Mouse (Mus musculus) heart, embryonic 16.5 days (tissue): ENCODE results near the gene Glt8d2. TPM values are rescaled to one million over a fixed set of nuclear protein-coding genes. Genes with fewer than 3 reads are reported as not detected.

ENCODE experiments used
- ATAC-seq: fragments of 200-750 bp; cut with Nextera tagmentation; replicated peaks from 2 replicates; pipeline ENCODE4 v1.8.0; 2017; ENCODE audit warnings: moderate number of reproducible peaks; ENCODE audit not compliant: insufficient read depth, low FRiP score; ENCODE audit errors: extremely low read depth
- H3K27ac ChIP-seq: fragments of 300-500 bp; sonication (generic); 2 replicates; pipeline ENCODE4 v1.5.1; 2014; ENCODE audit warnings: mild to moderate bottlenecking, low read length, control low read depth, moderate library complexity
- H3K27me3 ChIP-seq: fragments of 300-500 bp; sonication (generic); 2 replicates; pipeline ENCODE4 v1.6.1; 2014; ENCODE audit warnings: low read length, mixed read lengths; ENCODE audit not compliant: control insufficient read depth, insufficient read depth
- H3K36me3 ChIP-seq: fragments of 300-500 bp; sonication (generic); 2 replicates; pipeline ENCODE4 v1.6.1; 2014; ENCODE audit not compliant: control insufficient read depth, insufficient read depth
- H3K4me1 ChIP-seq: fragments of 300-500 bp; sonication (generic); 2 replicates; pipeline ENCODE4 v1.6.1; 2014; ENCODE audit warnings: low read length, mixed read lengths; ENCODE audit not compliant: control insufficient read depth, insufficient read depth
- H3K4me2 ChIP-seq: fragments of 300-500 bp; sonication (generic); 2 replicates; pipeline ENCODE4 v1.6.1; 2014; ENCODE audit warnings: low read depth, mild to moderate bottlenecking, control low read depth, low read length
- H3K4me3 ChIP-seq: fragments of 300-500 bp; sonication (generic); 2 replicates; pipeline ENCODE4 v1.5.1; 2014; ENCODE audit warnings: mild to moderate bottlenecking, control low read depth, low read length
- H3K9ac ChIP-seq: fragments of 300-500 bp; sonication (generic); 2 replicates; pipeline ENCODE4 v1.6.1; 2014; ENCODE audit warnings: low read length, control low read depth
- H3K9me3 ChIP-seq: fragments of 300-500 bp; sonication (generic); replicated peaks from 2 replicates; pipeline ENCODE4 v1.6.1; 2016; ENCODE audit warnings: low read length; ENCODE audit not compliant: control insufficient read depth
- WGBS: fragments of 180-500 bp; shearing (Covaris S2); extraction: QIAGEN DNeasy Blood & Tissue Kit; methylation state at CpG from one replicate; pipeline ENCODE4 v1.1.7; 2014; 5-methylcytosine and 5-hydroxymethylcytosine counted together
- polyA plus RNA-seq: library from polyadenylated mRNA; unstranded; fragments of >200 nt; fragmentation: Nextera tagmentation; extraction: Ambion mirVana; gene quantifications from 2 replicates; pipeline ENCODE4 v1.2.1, GENCODE M21; 2015

Glt8d2 gene
- polyA plus RNA-seq, 1 experiment from 2014 or later = 5.0 TPM

- Histone ChIP-seq H3K36me3 (peaks cover 10% of the 10 kb centered on the region), H3K4me3 (no peak overlapping the region), H3K27ac (no peak overlapping the region), H3K4me1 (no peaks in the 10 kb centered on the region), H3K9me3 (no peaks in the 10 kb centered on the region), H3K9ac (no peak overlapping the region), H3K27me3 (no peaks in the 10 kb centered on the region), H3K4me2 (no peak overlapping the region)
- WGBS = 71% methylated on average over 3 of the region's 3 CpGs
- ATAC-seq = no peak
Measured at GRCm38 (mm10) chr10:82654581-82654980, 35.9 kb downstream of the Glt8d2 start.

GRCm38 (mm10) chr10:82652625-82653024 is 37.8 kb downstream of the Glt8d2 start:
- no peak overlapping the region for H3K9ac ChIP-seq
- H3K4me2 ChIP-seq = no peak overlapping the region
- no peaks in the 10 kb centered on the region for H3K27me3 ChIP-seq
- no peak for ATAC-seq
- H3K4me1 ChIP-seq = no peaks in the 10 kb centered on the region
- WGBS = 66% methylated on average over 5 of the region's 5 CpGs
- peaks cover 11% of the 10 kb centered on the region for H3K36me3 ChIP-seq
- no peaks in the 10 kb centered on the region for H3K9me3 ChIP-seq
- no peak overlapping the region for H3K27ac ChIP-seq
- H3K4me3 ChIP-seq = no peak overlapping the region

DNA sequence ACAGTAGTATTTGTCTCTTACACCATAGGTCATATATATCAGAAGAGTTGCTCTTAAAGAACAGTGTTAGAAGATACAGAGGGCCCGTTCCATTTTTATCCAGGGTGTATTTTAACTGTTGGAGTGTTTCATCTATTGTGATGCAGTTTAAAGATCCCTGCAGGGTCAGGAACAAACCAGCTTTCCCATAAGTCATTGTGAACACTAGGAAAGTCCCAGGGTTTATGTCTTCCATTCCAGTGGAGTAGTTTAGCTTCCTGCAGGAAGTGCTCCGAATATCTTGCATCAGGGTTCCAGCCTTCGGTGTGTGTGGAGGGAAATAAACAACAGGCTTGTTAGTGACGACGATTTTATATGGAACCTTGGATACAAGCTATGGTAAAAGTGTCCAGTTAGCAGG is 39.2 kb downstream of the Glt8d2 start:
- H3K27ac ChIP-seq = no peak overlapping the region
- H3K4me1 ChIP-seq = no peaks in the 10 kb centered on the region
- 85% methylated on average over 5 of the region's 5 CpGs for WGBS

DNA sequence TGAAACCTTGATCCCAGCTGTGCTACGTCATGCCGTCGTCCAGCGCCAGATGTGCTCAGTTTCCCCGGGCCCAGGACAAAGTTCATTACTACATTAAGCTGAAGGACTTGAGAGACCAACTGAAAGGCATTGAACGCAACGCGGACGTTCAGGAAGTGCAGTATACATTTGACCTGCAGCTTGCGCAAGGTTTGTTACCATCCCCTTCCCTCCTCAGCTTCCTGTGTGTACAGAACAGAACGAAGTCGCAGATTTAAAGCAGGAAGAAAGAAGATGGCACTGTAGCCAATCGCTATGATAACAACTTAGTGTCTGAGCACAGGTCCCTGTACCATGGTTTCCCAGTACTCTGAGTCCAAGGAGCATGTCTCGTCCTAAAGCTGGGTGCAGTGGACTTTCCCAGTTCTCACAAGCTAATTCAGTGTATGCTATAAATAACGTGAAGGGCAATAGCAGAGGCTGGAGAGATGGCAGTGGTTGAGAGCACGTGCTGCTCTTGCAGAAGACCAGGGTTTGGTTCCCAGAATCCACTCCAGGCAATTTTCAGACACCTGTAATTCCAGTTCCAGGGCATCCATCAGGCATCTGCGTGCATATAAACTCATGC is 43.1 kb downstream of the Glt8d2 start:
- Histone ChIP-seq H3K9me3 (no peaks in the 10 kb centered on the region), H3K4me1 (no peaks in the 10 kb centered on the region), H3K27me3 (no peaks in the 10 kb centered on the region), H3K4me2 (no peak overlapping the region), H3K9ac (no peak overlapping the region), H3K36me3 (peaks cover 48% of the 10 kb centered on the region), H3K27ac (no peak overlapping the region), H3K4me3 (no peak overlapping the region)
- ATAC-seq = no peak
- 81% methylated on average over 17 of the region's 17 CpGs for WGBS

More for the DNA sequence above, 39.2 kb downstream of the Glt8d2 start:
- H3K27me3 ChIP-seq = no peaks in the 10 kb centered on the region
- no peak overlapping the region for H3K4me2 ChIP-seq
- H3K9me3 ChIP-seq = no peaks in the 10 kb centered on the region
- ATAC-seq = no peak
- no peak overlapping the region for H3K4me3 ChIP-seq
- H3K36me3 ChIP-seq = peaks cover 20% of the 10 kb centered on the region
- no peak overlapping the region for H3K9ac ChIP-seq

DNA sequence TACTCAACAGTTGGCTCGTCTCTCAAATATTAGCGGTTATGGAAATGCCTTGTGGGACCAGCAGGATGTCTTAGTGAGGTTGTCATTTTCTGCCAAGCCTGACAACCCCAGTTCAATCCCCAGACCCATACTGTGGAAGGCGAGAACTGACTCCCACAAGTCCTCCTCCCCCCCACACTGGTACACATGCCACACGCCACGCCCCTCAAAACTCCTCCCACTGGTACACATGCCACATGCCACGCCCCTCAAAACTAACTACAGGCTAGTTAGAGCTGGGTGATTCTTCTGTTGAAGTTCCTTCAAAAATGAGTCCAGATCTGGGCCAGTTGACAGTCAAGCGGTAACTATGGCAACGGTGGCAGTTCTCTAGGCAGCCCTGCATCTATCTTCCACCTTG is 44.4 kb downstream of the Glt8d2 start:
- Histone ChIP-seq H3K4me1 (no peaks in the 10 kb centered on the region), H3K27ac (no peak overlapping the region), H3K4me3 (no peak overlapping the region), H3K36me3 (peaks cover 53% of the 10 kb centered on the region), H3K4me2 (no peak overlapping the region), H3K9ac (no peak overlapping the region), H3K27me3 (no peaks in the 10 kb centered on the region), H3K9me3 (no peaks in the 10 kb centered on the region)
- 93% methylated on average over 8 of the region's 8 CpGs for WGBS
- no peak for ATAC-seq

GRCm38 (mm10) chr10:82641481-82641880 is 49.0 kb downstream of the Glt8d2 start:
- no peak for ATAC-seq
- WGBS = 94% methylated on average over 7 of the region's 9 CpGs
- Histone ChIP-seq H3K4me2 (no peak overlapping the region), H3K9me3 (no peaks in the 10 kb centered on the region), H3K27ac (no peak overlapping the region), H3K9ac (no peak overlapping the region), H3K36me3 (peaks cover 63% of the 10 kb centered on the region), H3K4me1 (no peaks in the 10 kb centered on the region), H3K4me3 (no peak overlapping the region), H3K27me3 (no peaks in the 10 kb centered on the region)

GRCm38 (mm10) chr10:82639032-82639698 is 51.3 kb downstream of the Glt8d2 start:
- WGBS = 87% methylated on average over 8 of the region's 8 CpGs
- H3K9ac ChIP-seq = no peak overlapping the region
- H3K4me3 ChIP-seq = no peak overlapping the region
- peaks cover 48% of the 10 kb centered on the region for H3K36me3 ChIP-seq
- H3K27ac ChIP-seq = no peak overlapping the region
- H3K4me1 ChIP-seq = no peaks in the 10 kb centered on the region
- no peak overlapping the region for H3K4me2 ChIP-seq
- H3K27me3 ChIP-seq = no peaks in the 10 kb centered on the region
- ATAC-seq = no peak; the same call in 1 of the 2 replicates
- H3K9me3 ChIP-seq = no peaks in the 10 kb centered on the region

- Histone ChIP-seq H3K4me1 (peaks cover 4% of the 10 kb centered on the region; the same call in 1 of the 2 replicates), H3K27me3 (no peaks in the 10 kb centered on the region), H3K4me2 (no peak overlapping the region), H3K9ac (no peak overlapping the region), H3K27ac (no peak overlapping the region), H3K36me3 (peaks cover 32% of the 10 kb centered on the region), H3K4me3 (no peak overlapping the region), H3K9me3 (no peaks in the 10 kb centered on the region)
- ATAC-seq = no peak
- 87% methylated on average over 3 of the region's 3 CpGs for WGBS
Measured at GRCm38 (mm10) chr10:82636321-82636720, 54.1 kb downstream of the Glt8d2 start.

- no peak overlapping the region for H3K4me3 ChIP-seq
- H3K9ac ChIP-seq = no peak overlapping the region
- peaks cover 20% of the 10 kb centered on the region for H3K36me3 ChIP-seq
- no peak overlapping the region for H3K27ac ChIP-seq
- no peaks in the 10 kb centered on the region for H3K27me3 ChIP-seq
- H3K4me1 ChIP-seq = peaks cover 13% of the 10 kb centered on the region
- ATAC-seq = no peak
- 94% methylated on average over 7 of the region's 7 CpGs for WGBS
- no peaks in the 10 kb centered on the region for H3K9me3 ChIP-seq
- no peak overlapping the region for H3K4me2 ChIP-seq
Measured at GRCm38 (mm10) chr10:82634348-82634747, 56.1 kb downstream of the Glt8d2 start.
